Mouse (Mus musculus) ES-E14 (cell line): ENCODE data around the gene Fgd5. TPM values are rescaled to one million over a fixed set of nuclear protein-coding genes. Genes with fewer than 3 reads are reported as not detected.
"Not testable (repeated sequence)": the region's sequence is repeated elsewhere in the genome, so short reads cannot be mapped to it uniquely, and the experiment has no call there.

ENCODE experiments used
- DNase-seq: peaks from one replicate; pipeline ENCODE4 v3.0.0-alpha.2; 2013; ENCODE audit warnings: low read depth, low spot score
- H3K27ac ChIP-seq: 2 replicates; pipeline ENCODE4 v1.5.1; 2012; ENCODE audit warnings: low read depth, mild to moderate bottlenecking, low read length, moderate library complexity, mixed read lengths; ENCODE audit not compliant: poor library complexity, insufficient read depth, severe bottlenecking
- H3K36me3 ChIP-seq: 2 replicates; pipeline ENCODE4 v1.6.1; 2012; ENCODE audit warnings: mild to moderate bottlenecking, low read length, moderate library complexity, mixed read lengths; ENCODE audit not compliant: control insufficient read depth, poor library complexity, insufficient read depth, severe bottlenecking
- H3K4me1 ChIP-seq, 2 experiments: fragments of 150-350 bp in 1 of 2; sonication (generic) in 1 of 2; 2 replicates each; pipeline ENCODE4 v1.6.1; 2012; ENCODE audit warnings: low read length in 2 of 2, mild to moderate bottlenecking in 1 of 2, mixed read lengths in 1 of 2; ENCODE audit not compliant: control insufficient read depth in 2 of 2, insufficient read depth in 2 of 2, poor library complexity in 1 of 2
- H3K4me3 ChIP-seq, 2 experiments: fragments of 150-350 bp in 1 of 2; sonication (generic) in 1 of 2; 2 replicates each; pipeline ENCODE4 v1.5.1; 2012; ENCODE audit warnings: low read length in 2 of 2, low read depth in 1 of 2, mild to moderate bottlenecking in 1 of 2, mixed read lengths in 1 of 2; ENCODE audit not compliant: insufficient read depth in 1 of 2, poor library complexity in 1 of 2, severe bottlenecking in 1 of 2
- H3K9ac ChIP-seq: 2 replicates; pipeline ENCODE4 v1.6.1; 2012; ENCODE audit warnings: low read depth, mild to moderate bottlenecking, low read length, mixed read lengths; ENCODE audit not compliant: poor library complexity, insufficient read depth, severe bottlenecking
- H3K9me3 ChIP-seq: fragments of 150-350 bp; sonication (generic); 2 replicates; pipeline ENCODE4 v1.6.1; 2012; ENCODE audit warnings: low read depth, mild to moderate bottlenecking, low read length; ENCODE audit not compliant: control insufficient read depth, insufficient read depth
- CHD2 ChIP-seq: IDR thresholded peaks from 2 replicates; pipeline ENCODE4 v1.6.1; 2014; ENCODE audit warnings: mild to moderate bottlenecking, low read depth, low read length, inconsistent platforms
- HCFC1 ChIP-seq: IDR thresholded peaks from 2 replicates; pipeline ENCODE4 v1.6.1; 2012; ENCODE audit warnings: low read length, inconsistent platforms, borderline replicate concordance; ENCODE audit not compliant: insufficient read depth
- MAFK ChIP-seq: IDR thresholded peaks from 2 replicates; pipeline ENCODE4 v1.6.1; 2014; ENCODE audit warnings: mild to moderate bottlenecking, low read depth, low read length, inconsistent platforms; ENCODE audit not compliant: insufficient read depth
- ZC3H11A ChIP-seq: IDR thresholded peaks from 2 replicates; pipeline ENCODE4 v1.6.1; 2012; ENCODE audit warnings: low read depth, mild to moderate bottlenecking, inconsistent platforms, low read length, borderline replicate concordance
- ZNF384 ChIP-seq: IDR thresholded peaks from 2 replicates; pipeline ENCODE4 v1.6.1; 2012; ENCODE audit warnings: low read depth, low read length, inconsistent platforms
- in situ Hi-C, 2 experiments: fragments of 600-800 bp; cut with MboI; formaldehyde crosslinking; loops; one replicate each; pipeline ENCODE4 v1.15.1; 2025; ENCODE audit warnings: low sequenced_read_pairs in 2 of 2, inconsistent platforms in 1 of 2; ENCODE audit not compliant: unreplicated experiment in 2 of 2
- total RNA-seq: library from RNA; depleted of rRNA; stranded (reverse); fragments of 300-350 nt; gene quantifications from 2 replicates; pipeline ENCODE4 v1.2.3, GENCODE M21; 2012

The Fgd5 gene
- total RNA-seq, 1 experiment, result 2.5 TPM

GRCm38 (mm10) chr6:92082756-92083155, 104.1 kb downstream of the Fgd5 start:
- H3K9me3 ChIP-seq, result no peaks in the 10 kb centered on the region
- in situ Hi-C loops, result no loop called here
- 0 out of 4 replicates have a peak, but pooled peaks cover 0 to 2% of the 10 kb centered on the region in 2 experiments for H3K4me1 ChIP-seq
- no peak overlapping the region for H3K9ac ChIP-seq
- no peaks in the 10 kb centered on the region for H3K36me3 ChIP-seq
- no peak for DNase-seq
- no peak overlapping the region for H3K27ac ChIP-seq
- no peak overlapping the region for H3K4me3 ChIP-seq
- no peak for TF ChIP-seq MAFK
- TF ChIP-seq ZNF384, result no peak
- no peak for TF ChIP-seq ZC3H11A
- no peak for TF ChIP-seq HCFC1
- TF ChIP-seq CHD2, result no peak

GRCm38 (mm10) chr6:92084932-92085331, 106.3 kb downstream of the Fgd5 start:
- TF ChIP-seq ZNF384 (no peak), CHD2 (no peak), ZC3H11A (no peak), HCFC1 (no peak), MAFK (no peak)
- Histone ChIP-seq H3K36me3 (no peaks in the 10 kb centered on the region), H3K9me3 (no peaks in the 10 kb centered on the region), H3K4me1 (peaks cover 1 to 2% of the 10 kb centered on the region in 2 experiments; a peak in 1 of 4 replicates), H3K27ac (no peak overlapping the region), H3K4me3 (no peak overlapping the region), H3K9ac (no peak overlapping the region)
- no peak for DNase-seq
- in situ Hi-C loops, result no loop called here

GRCm38 (mm10) chr6:92089141-92089540, 110.5 kb downstream of the Fgd5 start:
- in situ Hi-C loops, H3K4me3 ChIP-seq, DNase-seq, H3K4me1 ChIP-seq, H3K9me3 ChIP-seq, H3K36me3 ChIP-seq, H3K9ac ChIP-seq, H3K27ac ChIP-seq: not testable (repeated sequence)

GRCm38 (mm10) chr6:92089982-92090381, 111.3 kb downstream of the Fgd5 start:
- Histone ChIP-seq H3K36me3 (no peaks in the 10 kb centered on the region), H3K27ac (no peak overlapping the region; the same call in 1 of the 2 replicates), H3K4me3 (peak overlapping the region in 1 of 2 experiments; percentile 73; a peak in 2 of 4 replicates), H3K4me1 (peaks cover 4 to 10% of the 10 kb centered on the region in 2 experiments; a peak in 2 of 4 replicates), H3K9ac (peak overlapping the region; percentile 7; the same call in 1 of the 2 replicates), H3K9me3 (no peaks in the 10 kb centered on the region)
- no peak for DNase-seq
- in situ Hi-C loops, result no loop called here
- no peak for TF ChIP-seq MAFK
- no peak for TF ChIP-seq ZC3H11A
- TF ChIP-seq ZNF384, result no peak
- no peak for TF ChIP-seq HCFC1
- no peak for TF ChIP-seq CHD2

GRCm38 (mm10) chr6:92090497-92090896, 111.8 kb downstream of the Fgd5 start:
- H3K4me3 ChIP-seq, result peak overlapping the region; percentile 73 to 99
- H3K27ac ChIP-seq, result peak overlapping the region; percentile 98; the same call in 1 of the 2 replicates
- H3K36me3 ChIP-seq, result no peaks in the 10 kb centered on the region
- in situ Hi-C loops, result no loop called here
- peak overlapping the region; percentile 99 for H3K9ac ChIP-seq
- TF ChIP-seq ZC3H11A, result no peak
- TF ChIP-seq ZNF384, result no peak
- no peak for TF ChIP-seq HCFC1
- TF ChIP-seq MAFK, result no peak
- TF ChIP-seq CHD2, result no peak
- H3K4me1 ChIP-seq, result peaks cover 4 to 10% of the 10 kb centered on the region in 2 experiments; a peak in 2 of 4 replicates
- H3K9me3 ChIP-seq, result no peaks in the 10 kb centered on the region
- no peak for DNase-seq
